Mouse (Mus musculus): Measurements from ENCODE around the gene 6030452D12Rik. TPM values are rescaled to one million over a fixed set of nuclear protein-coding genes. Genes with fewer than 3 reads are reported as not detected.

Gene 6030452D12Rik
- polyA plus RNA-seq, 1 experiment from 2014 or later, result not detected

GRCm38 (mm10) chr8:106543043-106543442 is 42.7 kb downstream of the 6030452D12Rik start:
- no peaks in the 10 kb centered on the region for H3K9me3 ChIP-seq (replicated peaks; ENCODE audit: control insufficient read depth, low read length)
- no peaks in the 10 kb centered on the region for H3K27me3 ChIP-seq (ENCODE audit: control insufficient read depth, insufficient read depth, low read length)
- no peak overlapping the region for H3K27ac ChIP-seq (ENCODE audit: low read length)
- 81% methylated on average over 8 of the region's 8 CpGs for WGBS
- peaks cover 13% of the 10 kb centered on the region for H3K36me3 ChIP-seq (ENCODE audit: control insufficient read depth, insufficient read depth)
- no peak overlapping the region for H3K9ac ChIP-seq (ENCODE audit: low read length)
- ATAC-seq (replicated peaks; ENCODE audit: extremely low read depth, insufficient read depth, low FRiP score), result no peak
- H3K4me2 ChIP-seq (ENCODE audit: low read depth, low read length), result no peak overlapping the region
- H3K4me1 ChIP-seq (ENCODE audit: control insufficient read depth, insufficient read depth, low read length), result no peaks in the 10 kb centered on the region
- no peak overlapping the region for H3K4me3 ChIP-seq (ENCODE audit: low read length)

DNA sequence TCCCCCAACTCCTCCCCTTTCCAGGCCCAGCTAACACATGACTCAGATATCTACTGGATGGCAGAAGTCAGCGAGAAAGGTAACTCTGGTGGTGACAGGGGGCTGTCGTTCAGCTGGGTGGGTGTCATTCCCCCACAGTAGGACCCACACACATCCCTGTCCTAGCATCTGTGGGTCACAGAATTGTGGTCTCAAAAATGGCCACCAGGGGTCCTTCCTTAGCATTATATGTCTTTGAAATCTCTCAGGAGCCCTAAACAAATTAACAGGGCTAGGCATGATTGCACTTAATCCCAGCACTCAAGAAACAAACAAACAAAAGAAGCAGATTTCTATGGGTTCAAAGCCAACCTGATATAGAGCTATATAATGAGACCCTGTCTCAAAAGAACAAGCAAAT is 44.8 kb downstream of the 6030452D12Rik start:
- H3K27ac ChIP-seq (ENCODE audit: low read length), result no peak overlapping the region
- no peaks in the 10 kb centered on the region for H3K27me3 ChIP-seq (ENCODE audit: control insufficient read depth, insufficient read depth, low read length)
- no peak overlapping the region for H3K4me2 ChIP-seq (ENCODE audit: low read depth, low read length)
- no peaks in the 10 kb centered on the region for H3K9me3 ChIP-seq (replicated peaks; ENCODE audit: control insufficient read depth, low read length)
- H3K4me3 ChIP-seq (ENCODE audit: low read length), result no peak overlapping the region
- H3K4me1 ChIP-seq (ENCODE audit: control insufficient read depth, insufficient read depth, low read length), result no peaks in the 10 kb centered on the region
- H3K36me3 ChIP-seq (ENCODE audit: control insufficient read depth, insufficient read depth), result peaks cover 11% of the 10 kb centered on the region
- no peak for ATAC-seq (replicated peaks; ENCODE audit: extremely low read depth, insufficient read depth, low FRiP score)
- WGBS, result 57% methylated on average over 2 of the region's 2 CpGs
- no peak overlapping the region for H3K9ac ChIP-seq (ENCODE audit: low read length)

DNA sequence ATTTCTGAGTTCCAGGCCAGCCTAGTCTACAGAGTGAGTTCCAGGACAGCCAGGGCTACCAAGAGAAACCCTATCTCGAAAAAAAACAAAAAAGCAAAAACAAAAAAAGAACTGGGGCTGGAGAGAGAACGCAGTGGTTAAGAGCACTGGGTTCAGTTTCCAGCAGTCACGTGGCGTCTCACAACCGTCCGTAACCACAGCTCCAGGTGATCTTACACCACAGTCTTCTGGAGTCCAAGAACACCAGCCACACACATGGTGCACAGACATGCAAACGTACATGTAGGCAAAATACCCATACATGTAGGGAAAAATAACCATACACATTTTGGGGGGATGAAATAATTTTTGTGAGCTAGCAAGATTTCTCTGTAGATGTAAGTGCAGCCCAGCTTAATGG is 46.4 kb downstream of the 6030452D12Rik start:
- Histone ChIP-seq H3K36me3 (ENCODE audit: control insufficient read depth, insufficient read depth) (peaks cover 8% of the 10 kb centered on the region), H3K4me2 (ENCODE audit: low read depth, low read length) (no peak overlapping the region), H3K4me1 (ENCODE audit: control insufficient read depth, insufficient read depth, low read length) (no peaks in the 10 kb centered on the region), H3K9me3 (replicated peaks; ENCODE audit: control insufficient read depth, low read length) (no peaks in the 10 kb centered on the region), H3K27me3 (ENCODE audit: control insufficient read depth, insufficient read depth, low read length) (no peaks in the 10 kb centered on the region), H3K27ac (ENCODE audit: low read length) (no peak overlapping the region), H3K4me3 (ENCODE audit: low read length) (no peak overlapping the region), H3K9ac (ENCODE audit: low read length) (no peak overlapping the region)
- 79% methylated on average over 7 of the region's 7 CpGs for WGBS
- peak; percentile 55; the same call in 1 of the 2 replicates for ATAC-seq (replicated peaks; ENCODE audit: extremely low read depth, insufficient read depth, low FRiP score)

DNA sequence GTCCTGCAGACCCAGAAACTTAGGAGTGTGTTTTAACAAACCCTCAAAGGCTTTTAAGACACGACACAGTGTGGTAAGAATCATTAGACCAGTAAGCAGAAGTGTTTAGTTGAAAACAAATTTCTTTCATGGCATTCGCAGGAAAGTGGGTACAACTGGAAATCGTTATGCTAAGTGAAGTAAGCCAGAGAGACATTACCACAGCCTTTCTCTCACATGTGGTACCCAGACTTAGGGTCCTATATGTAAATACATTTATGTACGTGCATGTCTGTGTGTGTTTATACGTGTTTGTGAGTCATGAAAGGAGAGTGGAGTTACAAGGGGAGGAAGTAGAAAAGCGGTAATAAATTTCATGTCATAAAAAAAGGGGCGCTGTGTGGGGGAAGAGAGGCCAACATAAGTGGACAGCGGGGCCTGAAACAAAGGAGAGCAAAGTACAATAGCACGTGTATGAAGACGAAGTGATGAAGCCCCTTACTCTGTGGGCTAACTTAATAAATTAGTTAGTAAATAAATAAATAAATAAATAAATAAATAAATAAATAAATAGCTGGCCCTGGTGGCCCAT is 48.1 kb downstream of the 6030452D12Rik start:
- H3K27ac ChIP-seq (ENCODE audit: low read length), result no peak overlapping the region
- H3K9me3 ChIP-seq (replicated peaks; ENCODE audit: control insufficient read depth, low read length), result no peaks in the 10 kb centered on the region; the same call in 1 of the 2 replicates
- WGBS, result 85% methylated on average over 10 of the region's 10 CpGs
- H3K4me3 ChIP-seq (ENCODE audit: low read length), result no peak overlapping the region
- no peak overlapping the region for H3K4me2 ChIP-seq (ENCODE audit: low read depth, low read length)
- no peaks in the 10 kb centered on the region for H3K4me1 ChIP-seq (ENCODE audit: control insufficient read depth, insufficient read depth, low read length)
- no peak for ATAC-seq (replicated peaks; ENCODE audit: extremely low read depth, insufficient read depth, low FRiP score)
- no peak overlapping the region for H3K9ac ChIP-seq (ENCODE audit: low read length)
- no peaks in the 10 kb centered on the region for H3K27me3 ChIP-seq (ENCODE audit: control insufficient read depth, insufficient read depth, low read length)
- H3K36me3 ChIP-seq (ENCODE audit: control insufficient read depth, insufficient read depth), result peaks cover 16% of the 10 kb centered on the region

DNA sequence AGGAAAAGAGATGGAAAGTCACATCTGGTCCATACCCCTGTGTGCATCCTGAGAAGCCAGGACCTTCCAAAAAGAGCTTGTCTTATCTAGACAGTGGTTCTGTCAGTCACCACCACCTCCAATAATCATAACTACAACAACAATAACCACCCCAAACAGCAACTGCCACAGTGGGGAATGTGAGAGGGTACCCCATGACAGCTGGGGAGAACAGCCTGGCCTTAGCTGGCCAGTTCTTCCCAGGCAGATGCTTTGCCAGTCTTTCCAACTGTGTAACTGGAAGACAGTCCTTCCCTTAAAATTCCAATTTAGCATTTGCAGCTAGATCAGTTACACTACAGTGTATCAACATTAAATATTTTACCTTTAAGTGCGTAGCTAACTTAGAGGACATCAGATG is 50.6 kb downstream of the 6030452D12Rik start:
- Histone ChIP-seq H3K27me3 (ENCODE audit: control insufficient read depth, insufficient read depth, low read length) (no peaks in the 10 kb centered on the region), H3K4me2 (ENCODE audit: low read depth, low read length) (no peak overlapping the region), H3K4me3 (ENCODE audit: low read length) (no peak overlapping the region), H3K27ac (ENCODE audit: low read length) (no peak overlapping the region), H3K4me1 (ENCODE audit: control insufficient read depth, insufficient read depth, low read length) (no peaks in the 10 kb centered on the region), H3K36me3 (ENCODE audit: control insufficient read depth, insufficient read depth) (peaks cover 24% of the 10 kb centered on the region), H3K9me3 (replicated peaks; ENCODE audit: control insufficient read depth, low read length) (peaks cover 2% of the 10 kb centered on the region; the same call in 1 of the 2 replicates), H3K9ac (ENCODE audit: low read length) (no peak overlapping the region)
- 95% methylated on average over 1 of the region's 1 CpGs for WGBS
- ATAC-seq (replicated peaks; ENCODE audit: extremely low read depth, insufficient read depth, low FRiP score), result no peak

GRCm38 (mm10) chr8:106554011-106554410 is 53.7 kb downstream of the 6030452D12Rik start:
- Histone ChIP-seq H3K4me2 (ENCODE audit: low read depth, low read length) (no peak overlapping the region), H3K9ac (ENCODE audit: low read length) (no peak overlapping the region), H3K27ac (ENCODE audit: low read length) (no peak overlapping the region), H3K4me3 (ENCODE audit: low read length) (no peak overlapping the region), H3K36me3 (ENCODE audit: control insufficient read depth, insufficient read depth) (peaks cover 29% of the 10 kb centered on the region), H3K27me3 (ENCODE audit: control insufficient read depth, insufficient read depth, low read length) (no peaks in the 10 kb centered on the region), H3K4me1 (ENCODE audit: control insufficient read depth, insufficient read depth, low read length) (no peaks in the 10 kb centered on the region), H3K9me3 (replicated peaks; ENCODE audit: control insufficient read depth, low read length) (peaks cover 7% of the 10 kb centered on the region; the same call in 1 of the 2 replicates)
- WGBS, result 92% methylated on average over 5 of the region's 5 CpGs
- no peak for ATAC-seq (replicated peaks; ENCODE audit: extremely low read depth, insufficient read depth, low FRiP score)

DNA sequence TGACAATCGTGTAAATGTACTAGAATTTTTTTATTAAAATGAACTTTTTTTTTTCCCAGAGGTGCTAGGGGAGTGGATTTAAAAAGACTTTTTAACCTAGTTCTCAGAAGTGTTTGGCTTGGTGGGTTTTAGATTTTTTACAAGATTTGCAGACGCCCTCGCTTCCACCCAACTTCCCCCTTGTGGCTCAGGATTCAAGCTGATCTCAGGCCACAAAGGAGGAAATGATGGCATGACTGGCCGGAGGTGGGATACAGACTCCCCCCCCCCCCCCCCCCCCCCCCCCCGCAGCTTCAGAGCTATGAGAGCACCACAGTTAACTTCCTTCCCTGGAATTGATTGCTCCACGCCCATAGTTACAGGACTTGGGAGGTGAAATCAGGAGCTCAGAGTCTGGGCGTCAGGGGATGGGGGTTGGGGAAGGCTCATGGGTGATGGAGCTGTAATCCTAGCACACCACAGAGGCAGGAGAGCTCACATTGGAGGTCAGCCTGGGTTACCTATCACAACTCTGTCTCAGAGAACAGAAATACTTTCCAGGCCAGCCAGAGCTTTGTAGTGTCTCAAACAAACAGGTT is 55.8 kb downstream of the 6030452D12Rik start:
- Histone ChIP-seq H3K9me3 (replicated peaks; ENCODE audit: control insufficient read depth, low read length) (peaks cover 7% of the 10 kb centered on the region; the same call in 1 of the 2 replicates), H3K9ac (ENCODE audit: low read length) (no peak overlapping the region), H3K27ac (ENCODE audit: low read length) (no peak overlapping the region), H3K36me3 (ENCODE audit: control insufficient read depth, insufficient read depth) (peaks cover 29% of the 10 kb centered on the region), H3K4me1 (ENCODE audit: control insufficient read depth, insufficient read depth, low read length) (no peaks in the 10 kb centered on the region), H3K4me3 (ENCODE audit: low read length) (no peak overlapping the region), H3K4me2 (ENCODE audit: low read depth, low read length) (no peak overlapping the region), H3K27me3 (ENCODE audit: control insufficient read depth, insufficient read depth, low read length) (no peaks in the 10 kb centered on the region)
- ATAC-seq (replicated peaks; ENCODE audit: extremely low read depth, insufficient read depth, low FRiP score), result no peak
- 58% methylated on average over 6 of the region's 7 CpGs for WGBS

Other genes starting within 250 kb of the 6030452D12Rik start
- 2.7 and 2.9 TPM in 2 replicates for gene Smpd3, start 162.5 kb upstream of the 6030452D12Rik start, polyA plus RNA-seq (2015; fragmentation: Nextera tagmentation; extraction: Ambion mirVana)
- 12.8 and 13.3 TPM in 2 replicates for gene Zfp90, start 85.2 kb upstream of the 6030452D12Rik start, polyA plus RNA-seq (2015; fragmentation: Nextera tagmentation; extraction: Ambion mirVana)
- 15.0 and 17.3 TPM in 2 replicates for gene Cdh3, start 10.4 kb downstream of the 6030452D12Rik start, polyA plus RNA-seq (2015; fragmentation: Nextera tagmentation; extraction: Ambion mirVana)
- gene Gm10073, start 72.9 kb downstream of the 6030452D12Rik start, polyA plus RNA-seq (2015; fragmentation: Nextera tagmentation; extraction: Ambion mirVana), result 6.8 and 24.5 TPM in 2 replicates
- gene Cdh1, start 102.8 kb downstream of the 6030452D12Rik start, polyA plus RNA-seq (2015; fragmentation: Nextera tagmentation; extraction: Ambion mirVana), result 11.9 and 18.5 TPM in 2 replicates
- gene Tango6, start 182.5 kb downstream of the 6030452D12Rik start, polyA plus RNA-seq (2015; fragmentation: Nextera tagmentation; extraction: Ambion mirVana), result 7.6 and 7.7 TPM in 2 replicates